Mouse (Mus musculus): Measurements from ENCODE around the gene Dixdc1. TPM values are rescaled to one million over a fixed set of nuclear protein-coding genes. Genes with fewer than 3 reads are reported as not detected.

Dixdc1 gene
- 1 to 10 TPM; 5.6 to 6.2 TPM for total RNA-seq (2021)
- long read RNA-seq, experiment 1, full-length matches to known transcripts, result 2 of 7 reads
- long read RNA-seq, experiment 1, partial matches to known transcripts, result 1 of 7 reads
- long read RNA-seq, experiment 1, other reads (novel, unspliced or antisense), result 4 of 7 reads
- long read RNA-seq, experiment 2, partial matches to known transcripts, result 0 of 1 reads
- long read RNA-seq, experiment 2, other reads (novel, unspliced or antisense), result 1 of 1 reads

GRCm38 (mm10) chr9:50738914-50739870 is at the start of gene Dixdc1:
Dixdc1 (minus strand) TSS chr9:50739517.
- peak; percentile 95 to 96 for DNase-seq

- peak; percentile 31 to 32 for DNase-seq
These were observed 42.8 kb upstream of the Dixdc1 start for GRCm38 (mm10) chr9:50782155-50782554.

DNA sequence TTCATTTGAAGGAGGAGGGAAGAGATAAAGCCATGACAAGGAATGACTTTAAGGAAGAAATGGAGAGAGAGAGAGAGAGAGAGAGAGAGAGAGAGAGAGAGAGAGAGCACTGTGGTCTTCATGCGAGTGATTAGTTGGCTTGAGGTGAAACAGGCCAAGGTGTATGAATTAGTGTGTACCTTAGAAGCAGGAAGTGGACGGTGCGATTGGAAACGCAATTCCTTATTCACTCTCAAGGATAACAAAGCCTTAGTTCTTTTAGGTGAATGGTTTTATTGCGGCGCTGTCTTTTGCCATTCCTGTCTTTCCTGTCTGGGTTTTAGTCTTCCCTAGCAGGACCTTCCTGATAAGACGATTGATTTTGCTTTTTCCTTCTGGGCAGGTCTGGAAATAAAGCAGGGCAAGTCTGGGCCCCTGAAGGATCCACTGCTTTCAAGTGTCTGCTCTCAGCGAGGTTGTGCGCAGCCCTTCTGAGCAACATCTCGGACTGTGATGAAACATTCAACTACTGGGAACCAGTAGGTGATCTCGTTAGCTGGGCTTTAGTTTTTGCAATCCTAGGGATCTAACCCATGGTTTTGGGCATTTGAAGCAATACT is 36.9 kb upstream of the Dixdc1 start:
- DNase-seq, result no peak

GRCm38 (mm10) chr9:50775662-50776126 is 36.4 kb upstream of the Dixdc1 start:
- peak in 1 of 2 experiments; percentile 16 for DNase-seq

- DNase-seq, result peak; percentile 91 to 92
These were observed 35.8 kb upstream of the Dixdc1 start, which contains the start of the genes Alg9 and 1110032A03Rik for GRCm38 (mm10) chr9:50774991-50775612. Alg9 (plus strand) TSS chr9:50775019. 1110032A03Rik (minus strand) TSS chr9:50775520.

GRCm38 (mm10) chr9:50774026-50774462 is 34.7 kb upstream of the Dixdc1 start:
- no peak for DNase-seq

- no peak for DNase-seq
These were observed 30.7 kb upstream of the Dixdc1 start for GRCm38 (mm10) chr9:50770011-50770410.

- DNase-seq, result peak; percentile 98
These were observed 29.0 kb upstream of the Dixdc1 start, which contains the start of gene Fdxacb1 for GRCm38 (mm10) chr9:50768107-50769002. Fdxacb1 (plus strand) TSS chr9:50768236.

GRCm38 (mm10) chr9:50767531-50768106 is 28.3 kb upstream of the Dixdc1 start:
- no peak for DNase-seq

- DNase-seq, result no peak
These were observed 24.0 kb upstream of the Dixdc1 start for GRCm38 (mm10) chr9:50763331-50763730.

- DNase-seq, result no peak
These were observed 22.4 kb upstream of the Dixdc1 start for GRCm38 (mm10) chr9:50761520-50762243.

DNA sequence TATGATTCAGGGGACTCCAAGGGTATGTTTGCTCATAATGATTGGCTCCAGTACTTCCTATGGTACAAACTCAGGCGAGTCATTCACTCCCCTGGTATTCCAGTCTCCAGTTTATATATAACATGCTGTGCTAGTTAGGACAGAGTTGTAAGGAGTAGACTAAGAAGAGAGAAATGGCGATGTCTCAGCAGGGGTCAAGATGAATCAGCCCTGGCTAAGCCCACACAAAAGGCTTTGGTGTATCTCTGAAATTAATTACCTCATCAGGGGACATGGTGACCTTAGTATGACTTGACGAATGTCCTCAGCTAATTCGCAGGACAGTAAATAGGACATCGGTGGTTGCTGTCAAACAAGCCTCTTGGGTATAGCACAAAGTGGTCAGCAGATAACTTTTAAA is 17.4 kb upstream of the Dixdc1 start:
- DNase-seq, result no peak

- DNase-seq, result no peak
These were observed 14.6 kb upstream of the Dixdc1 start for GRCm38 (mm10) chr9:50753947-50754346.

GRCm38 (mm10) chr9:50752784-50753615 is 13.7 kb upstream of the Dixdc1 start:
- DNase-seq, result peak; percentile 67 to 72

DNA sequence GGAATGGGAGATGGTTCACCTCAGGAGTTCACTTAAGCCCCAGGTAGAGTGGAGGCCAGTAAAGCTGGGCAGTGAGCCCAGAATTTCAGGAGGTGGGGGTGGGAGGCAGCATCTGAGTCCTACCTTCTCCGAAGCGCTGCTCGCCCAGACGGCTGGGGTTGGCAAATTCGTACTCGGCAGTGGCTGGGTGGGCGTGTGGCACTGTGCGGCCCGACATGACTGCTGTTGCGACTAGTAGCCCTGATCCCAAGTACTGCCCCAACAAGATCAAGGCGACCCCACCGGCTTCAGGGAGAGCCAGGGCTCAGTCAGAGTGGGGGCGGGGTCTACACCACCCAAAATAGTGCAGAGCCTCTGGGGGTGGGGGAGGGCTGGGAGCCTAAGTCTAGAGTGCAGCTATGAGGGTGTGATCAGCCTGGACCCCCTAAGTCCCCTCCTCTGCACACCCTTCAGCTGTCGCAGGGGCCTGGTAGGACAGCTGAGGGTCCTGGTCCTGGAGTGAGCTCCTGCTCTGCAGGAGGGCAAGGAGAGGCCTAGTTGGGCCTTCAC is 12.8 kb upstream of the Dixdc1 start, which contains the start of gene Hspb2:
Hspb2 (minus strand) TSS at position 301 of the 549 bp plus-strand sequence.
- no peak for DNase-seq

DNA sequence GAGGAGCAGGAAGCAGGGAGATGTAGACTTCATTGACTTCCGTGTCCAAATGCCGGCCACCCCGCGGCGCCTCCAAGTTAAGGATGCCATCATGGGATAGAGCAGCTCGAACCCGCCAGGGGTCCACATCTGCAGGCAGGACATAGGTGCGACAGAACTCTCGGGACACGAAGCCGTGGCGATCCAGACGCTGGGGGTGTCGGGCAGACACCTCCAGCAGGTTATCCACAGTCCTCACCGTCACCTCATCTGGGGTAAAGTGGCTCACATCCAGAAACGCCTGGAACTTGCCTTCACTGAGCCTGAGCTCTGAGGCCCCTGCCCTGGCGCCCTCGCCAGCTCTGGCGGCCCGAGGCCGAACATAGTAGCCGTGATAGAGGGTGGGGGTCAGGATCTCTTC is 12.0 kb upstream of the Dixdc1 start, which contains the start of gene Cryab:
Cryab (plus strand) TSS at position 3 of the 400 bp plus-strand sequence.
- no peak for DNase-seq

DNA sequence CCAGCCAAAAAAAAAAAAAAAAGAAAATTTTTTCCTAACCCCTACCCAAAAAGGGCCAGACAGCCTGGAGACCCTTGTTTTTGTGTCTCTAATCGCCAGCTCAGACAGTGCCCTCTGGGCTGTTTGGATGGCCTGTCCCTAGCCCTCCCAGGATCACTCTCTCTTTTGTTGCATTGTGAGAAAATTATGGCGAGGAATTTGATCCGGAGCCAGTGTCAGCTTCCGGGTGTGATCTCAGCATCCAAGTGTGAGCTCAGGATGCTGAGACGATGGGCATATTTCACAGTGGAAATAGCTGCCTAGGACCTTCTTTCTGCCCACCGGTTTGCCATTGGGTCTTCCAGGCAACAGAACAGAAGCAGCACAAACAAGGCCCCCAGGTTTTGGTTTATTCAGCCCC is 11.4 kb upstream of the Dixdc1 start:
- no peak for DNase-seq

DNA sequence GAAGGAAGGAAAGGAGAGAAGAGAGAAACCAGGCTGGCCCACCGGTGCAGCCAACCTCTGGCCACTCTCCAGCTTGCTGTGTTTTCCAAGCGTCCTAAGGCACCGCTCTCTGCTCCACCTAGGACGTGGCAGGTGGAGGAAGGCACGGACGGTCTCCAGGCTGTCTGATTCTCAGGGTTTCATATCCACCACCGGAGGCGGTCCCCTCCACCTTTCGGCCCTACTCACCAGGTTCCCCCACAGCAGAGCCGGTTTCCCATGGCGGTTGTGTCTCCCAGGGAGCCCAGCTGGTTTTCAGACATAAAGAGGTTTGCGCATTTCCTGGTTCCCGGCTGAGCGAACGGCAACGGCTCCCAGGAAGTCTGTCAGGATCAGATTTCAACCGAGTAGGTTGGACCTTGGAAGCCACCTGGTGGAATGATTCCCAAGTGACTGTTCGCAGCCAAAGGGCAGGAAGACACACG is 6.9 kb upstream of the Dixdc1 start, which contains the start of gene 2310030G06Rik:
2310030G06Rik (minus strand) TSS at position 323 of the 464 bp plus-strand sequence.
- DNase-seq, result peak; percentile 28 to 37

Data from adrenal gland, postnatal 36 days (tissue).